Comparison of ENCODE assay signal across 22 mouse cellular contexts in the genomic region with DNA sequence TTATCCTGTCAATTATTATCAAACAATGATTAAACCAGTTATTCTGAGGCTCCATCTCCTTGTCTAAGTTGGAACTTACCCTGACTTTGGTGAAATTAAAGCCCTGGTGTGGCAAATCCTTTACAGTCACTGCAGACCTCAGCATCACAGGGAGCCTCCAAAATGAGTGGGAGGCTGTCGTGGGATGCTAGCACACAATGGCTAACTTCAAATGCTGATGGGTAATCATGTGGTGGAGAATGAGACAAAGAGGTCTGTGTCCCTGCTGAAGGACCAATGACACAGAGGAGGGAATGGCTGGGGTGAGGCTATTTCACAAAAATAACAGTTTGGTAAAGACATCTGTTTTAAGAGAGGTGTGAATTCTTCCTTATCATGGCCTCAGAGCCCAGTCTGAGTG.
"Had no signal": no experiment of that assay in that cellular context is flagged by ENCODE, and none has a peak within 500 bp of the region (broad histone marks: within the 10 kb centered on the region; RNA-seq: fewer than 3 reads in every experiment).

No protein-coding gene starts in this region.

- H3K4me1 ChIP-seq: limb, embryonic 12.5 days; midbrain, embryonic 12.5 days; midbrain, embryonic 15.5 days; neural tube, embryonic 12.5 days; neural tube, embryonic 15.5 days; stomach, embryonic 15.5 days had no signal

- DNase-seq: kidney, adult 2 months; kidney, postnatal 25 days; left cerebral cortex, postnatal 4 days; liver, postnatal 0 days; lung, embryonic 14.5 days; right cerebral cortex, adult 18-20 months; right cerebral cortex, postnatal 14 days; right cerebral cortex, postnatal 4 days; thymus, adult 18-20 months; thymus, postnatal 4 days had no signal

- H3K4me3 ChIP-seq: limb, embryonic 12.5 days; limb, embryonic 15.5 days; midbrain, embryonic 12.5 days; midbrain, embryonic 15.5 days; neural tube, embryonic 12.5 days; neural tube, embryonic 15.5 days; stomach, embryonic 15.5 days had no signal

- ATAC-seq: liver, postnatal 0 days; lung, postnatal 0 days; midbrain, embryonic 15.5 days had no signal

- H3K4me2 ChIP-seq: limb, embryonic 12.5 days; limb, embryonic 15.5 days; liver, embryonic 11.5 days; lung, embryonic 14.5 days; midbrain, embryonic 12.5 days; midbrain, embryonic 15.5 days; neural tube, embryonic 12.5 days; neural tube, embryonic 15.5 days; stomach, embryonic 15.5 days had no signal

- H3K27ac ChIP-seq: kidney, postnatal 0 days; limb, embryonic 12.5 days; limb, embryonic 15.5 days; liver, embryonic 14.5 days; macrophage; midbrain, embryonic 12.5 days; midbrain, embryonic 15.5 days; neural tube, embryonic 12.5 days; neural tube, embryonic 15.5 days; stomach, embryonic 15.5 days had no signal

- H3K36me3 ChIP-seq: limb, embryonic 12.5 days; limb, embryonic 15.5 days; midbrain, embryonic 12.5 days; midbrain, embryonic 15.5 days; neural tube, embryonic 12.5 days; neural tube, embryonic 15.5 days; stomach, embryonic 15.5 days had no signal

- H3K27me3 ChIP-seq: limb, embryonic 12.5 days; limb, embryonic 15.5 days; midbrain, embryonic 12.5 days; midbrain, embryonic 15.5 days; neural tube, embryonic 12.5 days; neural tube, embryonic 15.5 days; stomach, embryonic 15.5 days had no signal

- H3K9ac ChIP-seq: limb, embryonic 12.5 days; limb, embryonic 15.5 days; liver, embryonic 14.5 days; liver, postnatal 0 days; lung, embryonic 14.5 days; midbrain, embryonic 12.5 days; midbrain, embryonic 15.5 days; neural tube, embryonic 12.5 days; neural tube, embryonic 15.5 days; stomach, embryonic 15.5 days had no signal

- H3K9me3 ChIP-seq: limb, embryonic 12.5 days; limb, embryonic 15.5 days; midbrain, embryonic 12.5 days; midbrain, embryonic 15.5 days; neural tube, embryonic 12.5 days; neural tube, embryonic 15.5 days; stomach, embryonic 15.5 days had no signal
